Mouse (Mus musculus): ENCODE results near the gene Sfrp2.

Gene Sfrp2

GRCm38 (mm10) chr3:83765871-83766725, at the start of gene Sfrp2:
TSS of gene Sfrp2 (plus strand) at chr3:83766321.
- DNase-seq (ENCODE audit: low spot score in 2 of 2), result peak in 1 of 2 experiments; percentile 28

GRCm38 (mm10) chr3:83717643-83718231, 48.4 kb upstream of the Sfrp2 start:
- no peak for DNase-seq (ENCODE audit: low spot score in 2 of 2)

GRCm38 (mm10) chr3:83718662-83719061, 47.5 kb upstream of the Sfrp2 start:
- no peak for DNase-seq (ENCODE audit: low spot score in 2 of 2)

GRCm38 (mm10) chr3:83728223-83728622, 37.9 kb upstream of the Sfrp2 start:
- no peak for DNase-seq (ENCODE audit: low spot score in 2 of 2)

GRCm38 (mm10) chr3:83728675-83729390, 37.3 kb upstream of the Sfrp2 start:
- DNase-seq (ENCODE audit: low spot score in 2 of 2), result no peak

GRCm38 (mm10) chr3:83733985-83734384, 32.1 kb upstream of the Sfrp2 start:
- no peak for DNase-seq (ENCODE audit: low spot score in 2 of 2)

GRCm38 (mm10) chr3:83736980-83737379, 29.1 kb upstream of the Sfrp2 start:
- no peak for DNase-seq (ENCODE audit: low spot score in 2 of 2)

GRCm38 (mm10) chr3:83740246-83740645, 25.9 kb upstream of the Sfrp2 start:
- no peak for DNase-seq (ENCODE audit: low spot score in 2 of 2)

GRCm38 (mm10) chr3:83747276-83747675, 18.8 kb upstream of the Sfrp2 start:
- DNase-seq (ENCODE audit: low spot score in 2 of 2), result no peak

- no peak for DNase-seq (ENCODE audit: low spot score in 2 of 2)
Observed at GRCm38 (mm10) chr3:83747895-83748294, 18.2 kb upstream of the Sfrp2 start.

- no peak for DNase-seq (ENCODE audit: low spot score in 2 of 2)
Observed at GRCm38 (mm10) chr3:83751625-83752024, 14.5 kb upstream of the Sfrp2 start.

- DNase-seq (ENCODE audit: low spot score in 2 of 2), result no peak
Observed at GRCm38 (mm10) chr3:83752196-83752595, 13.9 kb upstream of the Sfrp2 start.

GRCm38 (mm10) chr3:83755043-83755635, 11.0 kb upstream of the Sfrp2 start:
- DNase-seq (ENCODE audit: low spot score in 2 of 2), result no peak

GRCm38 (mm10) chr3:83755666-83756065, 10.5 kb upstream of the Sfrp2 start:
- no peak for DNase-seq (ENCODE audit: low spot score in 2 of 2)

- no peak for DNase-seq (ENCODE audit: low spot score in 2 of 2)
Observed at GRCm38 (mm10) chr3:83762361-83762760, 3.8 kb upstream of the Sfrp2 start.

- peak; percentile 63 to 75 for DNase-seq (ENCODE audit: low spot score in 2 of 2)
Observed at GRCm38 (mm10) chr3:83763551-83764548, 2.3 kb upstream of the Sfrp2 start.

- no peak for DNase-seq (ENCODE audit: low spot score in 2 of 2)
Observed at GRCm38 (mm10) chr3:83766726-83767070, 577 bp downstream of the Sfrp2 start.

- DNase-seq (ENCODE audit: low spot score in 2 of 2), result no peak
Observed at GRCm38 (mm10) chr3:83767121-83767520, 1.0 kb downstream of the Sfrp2 start.

GRCm38 (mm10) chr3:83768293-83769035, 2.3 kb downstream of the Sfrp2 start:
- no peak for DNase-seq (ENCODE audit: low spot score in 2 of 2)

- DNase-seq (ENCODE audit: low spot score in 2 of 2), result no peak
Observed at GRCm38 (mm10) chr3:83769036-83769410, 2.9 kb downstream of the Sfrp2 start.
